Comparison of ENCODE assay signal across 8 mouse cellular contexts in the genomic region with DNA sequence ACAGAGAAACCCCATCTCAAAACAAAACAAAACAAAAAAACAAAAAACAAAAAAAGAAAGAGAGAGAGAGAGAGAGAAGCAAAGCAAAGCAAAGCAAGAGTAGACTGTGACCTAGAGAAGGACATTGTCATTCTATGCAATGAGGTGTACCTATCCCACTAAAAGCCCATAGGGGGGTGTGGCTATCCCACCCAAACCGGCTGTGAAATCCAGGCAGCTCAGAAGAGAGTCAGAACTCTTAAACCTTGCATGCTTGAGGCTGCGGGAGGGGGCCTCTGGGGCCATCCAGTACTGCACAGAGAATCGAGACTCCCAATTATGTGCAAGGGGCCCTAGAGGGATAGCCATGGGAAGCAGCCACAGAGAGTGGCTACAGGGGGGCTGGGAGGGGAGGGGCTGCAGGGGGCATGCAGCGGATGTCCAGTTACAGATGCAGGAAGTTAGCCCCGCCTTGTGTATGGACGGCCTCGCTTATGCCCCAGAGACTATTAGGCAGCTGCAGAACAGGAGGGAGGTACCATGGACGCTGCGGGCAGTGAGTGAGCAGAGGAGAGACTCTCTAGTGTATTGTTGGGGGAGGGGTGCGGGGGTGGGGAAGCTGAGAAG.
DNase-seq lines count a peak whose midpoint lies in the region; ATAC-seq lines count a peak whose summit lies in the region.

No protein-coding gene starts in this region.

- H3K4me2 ChIP-seq in kidney, embryonic 16.5 days (replicated peaks; ENCODE audit: low read depth, low read length), result peak overlapping the region; percentile 38
- peak overlapping the region; percentile 13; the same call in 1 of the 2 replicates for H3K4me2 ChIP-seq in hindbrain, embryonic 15.5 days
- H3K4me2 ChIP-seq in neural tube, embryonic 13.5 days, result peak overlapping the region; percentile 35

- DNase-seq in kidney, postnatal 36 days, result no peak
- peak; percentile 40 for DNase-seq in embryo, embryonic 9.5 days (ENCODE audit: extremely low spot score)
- DNase-seq in adrenal gland, postnatal 25 days, result no peak
- DNase-seq in cerebellum, adult 11 months, result no peak
- no peak for DNase-seq in gastrocnemius, adult 18-20 months (ENCODE audit: low spot score)

- no peak overlapping the region for H3K27ac ChIP-seq in kidney, embryonic 16.5 days (ENCODE audit: low read length)
- no peak overlapping the region for H3K27ac ChIP-seq in hindbrain, embryonic 15.5 days (replicated peaks)
- 0 out of 2 replicates have a peak overlapping the region, but pooled peaks have one; percentile 24 for H3K27ac ChIP-seq in neural tube, embryonic 13.5 days (replicated peaks)

- peak overlapping the region; percentile 17; the same call in 1 of the 2 replicates for H3K4me3 ChIP-seq in kidney, embryonic 16.5 days (ENCODE audit: low read length)
- H3K4me3 ChIP-seq in hindbrain, embryonic 15.5 days, result no peak overlapping the region
- H3K4me3 ChIP-seq in neural tube, embryonic 13.5 days, result no peak overlapping the region

- no peaks in the 10 kb centered on the region for H3K9me3 ChIP-seq in kidney, embryonic 16.5 days (ENCODE audit: low read length)
- H3K9me3 ChIP-seq in hindbrain, embryonic 15.5 days, result no peaks in the 10 kb centered on the region
- H3K9me3 ChIP-seq in neural tube, embryonic 13.5 days, result no peaks in the 10 kb centered on the region

- peaks cover 6% of the 10 kb centered on the region; the same call in 1 of the 2 replicates for H3K4me1 ChIP-seq in kidney, embryonic 16.5 days (ENCODE audit: insufficient read depth, low read length)
- H3K4me1 ChIP-seq in hindbrain, embryonic 15.5 days (replicated peaks), result 0 out of 2 replicates have a peak, but pooled peaks cover 4% of the 10 kb centered on the region
- peaks cover 7% of the 10 kb centered on the region for H3K4me1 ChIP-seq in neural tube, embryonic 13.5 days (replicated peaks)

- 0 out of 2 replicates have a peak overlapping the region, but pooled peaks have one; percentile 14 for H3K9ac ChIP-seq in kidney, embryonic 16.5 days (replicated peaks; ENCODE audit: low read length)
- no peak overlapping the region for H3K9ac ChIP-seq in hindbrain, embryonic 15.5 days
- no peak overlapping the region for H3K9ac ChIP-seq in neural tube, embryonic 13.5 days

- no peaks in the 10 kb centered on the region for H3K27me3 ChIP-seq in kidney, embryonic 16.5 days (ENCODE audit: insufficient read depth, low read length)
- no peaks in the 10 kb centered on the region for H3K27me3 ChIP-seq in hindbrain, embryonic 15.5 days
- no peaks in the 10 kb centered on the region for H3K27me3 ChIP-seq in neural tube, embryonic 13.5 days

- peak; percentile 88 for ATAC-seq in kidney, embryonic 16.5 days (ENCODE audit: low FRiP score, low TSS enrichment)
- no peak; the same call in 1 of the 2 replicates for ATAC-seq in hindbrain, embryonic 15.5 days (ENCODE audit: low FRiP score, low read depth)
- ATAC-seq in neural tube, embryonic 13.5 days (ENCODE audit: low read depth), result peak; percentile 43; the same call in 1 of the 2 replicates

- H3K36me3 ChIP-seq in kidney, embryonic 16.5 days (ENCODE audit: insufficient read depth, low read length), result no peaks in the 10 kb centered on the region
- H3K36me3 ChIP-seq in hindbrain, embryonic 15.5 days, result peaks cover 24% of the 10 kb centered on the region
- peaks cover 27% of the 10 kb centered on the region for H3K36me3 ChIP-seq in neural tube, embryonic 13.5 days

- 5% methylated on average over 10 of the region's 10 CpGs for WGBS in kidney, embryonic 16.5 days
- 8% methylated on average over 10 of the region's 10 CpGs for WGBS in hindbrain, embryonic 15.5 days
- WGBS in neural tube, embryonic 13.5 days, result 9% methylated on average over 10 of the region's 10 CpGs
